Mouse (Mus musculus) urinary bladder, postnatal 4 days (tissue): Measurements from ENCODE around the gene Hnrnph3.

Experiments used
- DNase-seq, 2 experiments: peaks; one replicate each; pipeline ENCODE4 v3.0.0; 2021 to 2022; ENCODE audit warnings: low spot score in 2 of 2

The Hnrnph3 gene

DNA sequence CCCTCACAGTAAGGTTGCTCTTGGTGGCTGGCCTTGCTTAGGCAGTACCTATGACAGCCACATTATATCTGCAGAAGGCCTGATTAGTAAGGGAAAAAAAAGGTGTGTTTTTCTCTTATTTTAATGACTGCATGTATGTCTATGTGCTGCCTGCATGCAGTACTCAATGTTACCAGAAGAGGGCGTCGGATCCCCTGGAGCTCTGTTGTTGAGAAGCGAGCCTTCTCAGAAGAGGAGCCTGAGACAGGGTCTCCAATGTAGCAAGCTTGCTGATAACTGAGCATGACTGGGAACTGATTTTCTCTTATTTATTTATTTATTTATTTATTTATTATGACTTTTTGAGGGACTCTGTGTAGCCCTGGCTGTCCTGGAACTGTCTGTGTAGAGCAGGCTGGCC, 36.7 kb downstream of the Hnrnph3 start:
- no peak for DNase-seq

DNA sequence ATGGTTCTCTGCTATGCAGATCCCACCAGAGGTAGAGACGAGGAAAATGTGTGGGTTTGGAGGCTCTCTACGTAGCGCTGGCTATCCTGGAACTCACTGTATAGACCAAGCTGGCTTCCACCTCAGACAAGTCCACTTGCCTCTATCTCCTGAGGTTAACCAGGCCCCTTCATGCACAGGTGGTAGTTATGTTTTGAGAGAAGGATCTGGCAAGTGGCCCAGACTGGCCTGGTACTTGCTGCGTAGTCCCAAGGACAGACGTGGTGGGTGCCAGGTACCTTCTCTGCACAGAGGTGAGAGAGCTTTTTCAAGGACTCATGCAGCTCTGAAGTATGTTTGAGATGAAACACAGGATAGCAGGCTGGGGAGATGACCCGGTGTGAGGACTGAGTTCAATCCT, 39.5 kb downstream of the Hnrnph3 start:
- DNase-seq: no peak

DNA sequence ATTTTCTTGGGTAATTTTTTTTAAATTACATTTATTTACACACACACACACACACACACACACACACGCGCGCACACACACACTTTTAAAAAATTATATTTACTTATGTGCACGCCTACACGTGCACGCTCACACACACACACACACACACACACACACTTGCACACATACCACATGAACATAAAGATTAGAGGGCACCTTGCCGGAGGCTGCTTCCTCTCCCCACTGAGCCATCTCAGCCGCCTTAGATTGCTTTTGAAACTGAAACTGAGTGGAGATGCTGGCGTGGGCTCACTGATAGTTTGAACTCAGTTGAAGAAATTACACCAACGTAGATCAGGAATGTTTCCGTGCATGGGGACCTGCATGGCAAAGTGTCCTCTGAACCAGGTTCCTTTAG, 39.9 kb downstream of the Hnrnph3 start:
- no peak for DNase-seq

DNA sequence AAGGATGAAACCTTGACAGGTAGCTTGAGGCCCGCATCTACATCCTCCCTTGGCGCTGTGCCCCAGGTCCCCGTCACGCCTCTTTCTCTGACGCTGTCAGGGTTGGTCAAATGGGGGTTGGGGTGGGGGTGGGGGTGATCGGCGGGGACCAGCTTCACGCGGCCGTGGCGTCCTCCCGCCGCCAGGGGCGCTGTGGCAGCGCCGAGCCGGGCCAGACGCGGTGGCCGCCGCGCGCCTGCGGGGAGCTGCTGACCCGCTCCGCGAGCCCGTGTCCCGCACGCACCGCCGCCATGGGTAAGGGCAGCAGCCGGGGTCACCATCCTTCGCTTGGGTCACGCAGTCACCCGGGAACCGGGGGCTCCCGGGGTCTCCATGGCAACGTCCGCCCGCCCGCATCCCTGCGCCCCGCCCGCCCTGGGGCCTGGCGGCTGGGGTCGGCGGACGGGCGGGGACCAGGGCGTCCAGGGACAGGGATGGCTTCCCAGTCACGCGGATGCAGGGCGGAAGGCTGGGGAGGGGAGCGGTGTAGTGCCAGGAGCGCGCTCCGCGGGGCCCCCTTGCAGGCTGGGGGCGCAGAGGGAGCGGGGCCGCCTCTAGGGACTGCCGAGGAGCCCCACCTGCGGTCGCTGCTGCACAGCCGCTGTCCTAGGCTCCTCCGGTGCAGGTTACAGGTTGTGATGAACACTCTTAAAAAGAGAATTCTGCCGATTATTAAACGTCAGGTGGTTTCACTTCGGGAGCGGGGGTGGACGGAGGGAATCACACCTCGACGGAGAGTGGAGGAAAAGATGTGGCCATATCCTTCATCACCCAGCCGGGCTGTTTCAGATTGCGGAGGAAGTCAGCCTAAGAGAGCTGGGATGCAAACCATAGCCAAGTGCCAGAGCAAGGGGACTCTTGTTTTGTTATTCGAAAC, 43.7 kb downstream of the Hnrnph3 start, which contains the start of gene Rufy2:
Gene Rufy2, plus strand, starts transcription at position 185 of the 916 bp plus-strand sequence.
- DNase-seq: peak; percentile 79 to 86

DNA sequence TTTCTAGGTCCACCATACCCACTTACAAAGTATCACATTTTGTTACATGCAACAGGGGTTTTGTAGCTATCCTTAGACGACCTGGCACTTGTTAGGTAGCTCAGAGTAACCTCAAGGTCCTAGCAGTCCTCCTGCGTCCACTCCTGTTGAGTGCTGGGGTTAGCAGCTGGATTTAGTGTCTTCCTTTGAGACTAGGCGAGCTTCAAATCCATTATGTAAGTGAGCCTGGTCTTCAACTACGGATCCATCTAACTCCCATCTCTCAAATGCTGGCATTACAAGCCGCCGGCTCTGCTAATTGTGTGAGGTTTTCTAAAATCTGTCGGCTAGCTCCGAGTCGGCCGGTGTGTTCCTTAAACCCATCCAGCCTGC, 44.4 kb downstream of the Hnrnph3 start:
- DNase-seq: no peak

DNA sequence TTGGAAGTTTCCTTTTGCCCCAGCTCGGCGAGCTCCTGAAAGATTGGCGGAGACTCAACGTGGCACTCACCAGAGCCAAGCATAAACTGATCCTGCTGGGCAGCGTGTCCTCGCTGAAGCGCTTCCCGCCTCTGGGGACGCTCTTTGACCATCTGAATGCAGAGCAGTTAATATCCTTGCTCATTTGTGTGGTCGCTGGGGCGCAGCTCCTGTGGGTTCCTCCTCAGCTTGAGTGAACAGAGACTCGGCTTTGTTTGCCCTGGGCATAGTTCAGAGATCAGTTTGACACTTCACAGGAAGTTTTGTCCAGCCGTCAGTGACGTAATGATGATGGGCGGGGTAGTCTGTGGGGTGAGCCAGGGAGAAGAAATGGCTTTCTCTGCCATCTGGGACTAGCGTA, 52.2 kb downstream of the Hnrnph3 start:
- DNase-seq: no peak

DNA sequence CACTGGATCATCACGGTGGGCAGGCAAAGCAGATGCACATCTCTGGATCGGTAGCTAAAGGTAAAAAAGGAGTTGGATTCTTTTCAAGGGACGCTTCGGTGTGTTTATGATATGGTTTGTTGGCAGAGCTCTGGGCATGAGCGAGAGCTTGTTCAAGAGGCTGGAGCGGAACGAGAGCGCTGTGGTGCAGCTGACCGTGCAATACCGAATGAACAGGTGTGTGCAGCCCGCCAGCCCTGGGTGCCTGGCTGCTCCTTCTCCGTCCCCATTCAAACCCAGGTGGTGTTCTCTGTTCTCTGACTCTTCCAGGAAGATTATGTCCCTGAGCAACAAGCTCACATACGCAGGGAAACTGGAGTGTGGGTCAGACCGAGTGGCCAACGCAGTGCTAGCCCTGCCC, 57.7 kb downstream of the Hnrnph3 start:
- no peak for DNase-seq

DNA sequence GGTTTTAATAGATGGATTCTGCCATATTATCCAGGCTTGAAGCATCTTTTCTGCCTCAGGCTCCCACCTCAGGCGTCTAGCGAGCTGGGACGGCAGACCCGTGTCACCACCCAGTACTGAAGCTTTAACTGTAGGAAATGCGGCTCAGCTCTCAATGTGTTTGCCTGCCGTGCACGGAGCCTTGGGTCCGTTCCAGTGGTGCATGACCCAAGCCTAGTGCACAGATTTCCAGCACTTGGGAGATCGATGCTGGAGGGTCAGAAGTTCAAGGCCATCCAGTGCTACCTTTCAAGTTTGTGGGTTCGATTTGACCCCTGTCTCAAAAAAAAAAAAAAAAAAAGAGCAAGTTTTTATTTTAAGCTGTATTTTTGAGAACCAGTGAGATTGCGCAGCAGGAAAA, 58.2 kb downstream of the Hnrnph3 start:
- no peak for DNase-seq
